Mouse (Mus musculus): ENCODE results near the gene Hoxd10. TPM values are rescaled to one million over a fixed set of nuclear protein-coding genes. Genes with fewer than 3 reads are reported as not detected.

Hoxd10 gene
- polyA plus RNA-seq, 1 experiment: not detected

DNA sequence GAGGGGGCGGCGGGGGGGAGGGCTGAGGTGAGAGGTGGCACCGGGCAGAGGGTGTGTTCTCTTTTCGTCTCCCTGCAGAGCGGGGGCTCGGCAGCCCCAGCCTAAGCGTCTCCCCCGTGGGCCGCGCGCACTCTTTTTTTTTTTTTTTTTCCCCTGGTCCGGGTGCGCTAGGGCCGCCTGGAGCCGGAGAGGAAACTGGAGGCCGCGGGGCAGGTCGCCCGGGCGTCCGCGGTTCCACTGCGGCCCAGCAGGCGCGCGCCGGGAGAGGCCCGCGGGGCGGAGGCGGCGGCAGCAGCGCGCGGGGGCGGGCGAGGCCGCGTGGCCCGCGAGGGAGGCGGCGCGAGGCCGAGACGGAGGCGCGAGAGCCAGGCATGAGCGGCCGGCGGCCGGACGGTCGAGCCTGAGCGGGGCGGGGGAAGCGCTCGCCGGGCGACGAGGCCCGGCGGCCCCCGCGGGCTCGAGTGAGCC lies 13.3 kb downstream of the Hoxd10 start:
- peak overlapping the region; percentile 64 for H3K27ac ChIP-seq (replicated peaks; ENCODE audit: low read depth, low read length)

GRCm38 (mm10) chr2:74705467-74706089 lies 13.9 kb downstream of the Hoxd10 start:
- Histone ChIP-seq H3K4me1 (ENCODE audit: control insufficient read depth, insufficient read depth, insufficient read length, low read length) (peaks cover 2% of the 10 kb centered on the region; the same call in 1 of the 2 replicates), H3K4me3 (ENCODE audit: insufficient read depth, low read depth, low read length) (peak overlapping the region; percentile 79), H3K27ac (replicated peaks; ENCODE audit: low read depth, low read length) (peak overlapping the region; percentile 70)

More for the DNA sequence above, 13.3 kb downstream of the Hoxd10 start:
- Histone ChIP-seq H3K4me1 (ENCODE audit: control insufficient read depth, insufficient read depth, insufficient read length, low read length) (peaks cover 2% of the 10 kb centered on the region; the same call in 1 of the 2 replicates), H3K4me3 (ENCODE audit: insufficient read depth, low read depth, low read length) (peak overlapping the region; percentile 79)

DNA sequence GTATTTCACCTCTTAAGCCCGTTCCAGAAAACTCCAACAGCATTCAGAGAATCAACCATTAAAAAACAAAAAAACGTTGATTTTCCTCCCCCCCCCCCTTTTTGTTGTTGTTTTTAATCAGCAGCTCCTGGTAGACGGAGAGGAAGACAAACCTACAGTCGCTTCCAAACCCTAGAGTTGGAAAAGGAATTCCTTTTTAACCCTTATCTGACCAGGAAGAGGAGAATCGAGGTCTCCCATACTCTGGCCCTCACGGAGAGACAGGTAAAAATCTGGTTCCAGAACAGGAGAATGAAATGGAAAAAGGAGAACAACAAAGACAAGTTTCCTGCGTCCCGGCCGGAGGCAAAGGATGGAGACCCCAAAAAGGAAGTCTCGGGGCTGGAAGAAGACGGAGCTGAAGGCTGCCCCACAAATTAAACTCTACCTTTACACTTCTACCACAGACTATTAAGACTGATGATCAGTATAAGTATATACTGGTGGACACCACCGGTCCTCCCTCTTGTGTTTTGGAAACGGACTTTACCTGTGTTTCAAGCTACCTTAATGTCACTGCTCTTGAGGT lies 14.8 kb downstream of the Hoxd10 start:
- Histone ChIP-seq H3K4me1 (ENCODE audit: control insufficient read depth, insufficient read depth, insufficient read length, low read length) (peaks cover 2% of the 10 kb centered on the region; the same call in 1 of the 2 replicates), H3K27ac (replicated peaks; ENCODE audit: low read depth, low read length) (no peak overlapping the region), H3K4me3 (ENCODE audit: insufficient read depth, low read depth, low read length) (peak overlapping the region; percentile 79)

GRCm38 (mm10) chr2:74707599-74707998 lies 15.9 kb downstream of the Hoxd10 start:
- H3K4me1 ChIP-seq (ENCODE audit: control insufficient read depth, insufficient read depth, insufficient read length, low read length): peaks cover 2% of the 10 kb centered on the region; the same call in 1 of the 2 replicates
- no peak overlapping the region for H3K27ac ChIP-seq (replicated peaks; ENCODE audit: low read depth, low read length)
- no peak overlapping the region for H3K4me3 ChIP-seq (ENCODE audit: insufficient read depth, low read depth, low read length)

DNA sequence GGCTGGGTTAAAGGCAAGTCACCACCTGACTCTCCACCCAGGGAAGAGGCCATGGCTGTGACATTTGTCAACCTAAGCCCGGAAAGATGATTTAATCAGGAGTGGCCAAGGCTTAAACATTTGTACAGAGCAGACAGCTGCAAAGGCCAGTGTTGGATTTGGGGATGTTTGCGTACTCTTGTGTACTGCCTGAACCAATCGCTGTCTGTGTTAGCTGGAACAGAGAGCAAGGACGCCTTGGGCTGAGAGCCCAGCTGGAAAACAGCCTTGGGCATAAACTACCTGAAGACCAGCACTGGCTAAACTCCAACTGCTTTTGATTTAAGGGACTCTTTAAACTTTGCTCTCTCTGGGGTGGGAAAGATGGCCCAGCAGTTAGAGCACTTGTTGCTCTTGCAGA lies 17.0 kb downstream of the Hoxd10 start:
- Histone ChIP-seq H3K4me1 (ENCODE audit: control insufficient read depth, insufficient read depth, insufficient read length, low read length) (peaks cover 2% of the 10 kb centered on the region; the same call in 1 of the 2 replicates), H3K4me3 (ENCODE audit: insufficient read depth, low read depth, low read length) (no peak overlapping the region), H3K27ac (replicated peaks; ENCODE audit: low read depth, low read length) (no peak overlapping the region)

DNA sequence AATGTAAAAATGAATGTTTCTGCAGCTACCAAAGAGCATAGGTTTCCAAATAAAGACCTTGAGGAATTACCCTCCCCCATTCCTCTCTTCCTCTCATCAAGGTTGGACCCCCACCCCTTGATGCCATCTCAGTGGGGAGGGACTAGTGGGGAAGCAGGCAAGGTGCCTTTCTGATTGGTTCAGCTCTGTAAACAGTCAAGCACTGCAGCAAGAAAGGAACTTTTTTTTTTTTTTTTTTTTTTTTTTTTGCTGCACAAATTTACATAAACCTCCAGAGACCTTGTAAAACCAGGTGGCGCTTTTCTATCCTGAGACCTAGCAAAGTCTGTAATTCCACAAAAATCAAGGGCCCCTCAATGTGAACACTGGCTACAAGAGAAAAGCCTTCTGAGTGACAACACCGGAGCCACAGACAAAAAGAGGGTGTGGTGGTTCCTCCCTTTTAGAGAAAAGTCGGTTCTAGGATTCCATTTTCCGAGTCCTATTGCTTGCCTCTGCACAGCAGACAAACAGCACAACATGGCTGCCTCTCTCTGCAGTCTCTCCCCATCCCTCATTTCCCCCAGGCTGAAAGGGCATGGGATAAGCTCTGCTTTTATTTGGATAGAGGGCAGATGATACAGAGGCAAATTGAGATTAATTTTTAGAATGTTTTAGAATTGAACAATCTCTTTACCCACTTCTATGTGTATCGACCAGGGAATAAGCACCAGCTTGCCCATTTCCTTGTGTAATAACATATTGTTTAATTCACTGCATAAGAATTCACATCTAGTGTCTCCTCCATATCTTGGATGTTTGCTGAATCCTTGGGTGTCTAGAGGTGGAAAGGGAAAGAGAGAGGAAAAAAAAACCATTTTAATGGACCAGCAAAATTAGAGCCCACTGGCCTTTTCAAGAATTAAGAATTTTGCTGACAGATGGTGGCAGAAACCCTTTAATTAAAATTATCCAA lies 18.0 kb downstream of the Hoxd10 start:
- no peak overlapping the region for H3K4me3 ChIP-seq (ENCODE audit: insufficient read depth, low read depth, low read length)
- no peak overlapping the region for H3K27ac ChIP-seq (replicated peaks; ENCODE audit: low read depth, low read length)
- peaks cover 2% of the 10 kb centered on the region; the same call in 1 of the 2 replicates for H3K4me1 ChIP-seq (ENCODE audit: control insufficient read depth, insufficient read depth, insufficient read length, low read length)

DNA sequence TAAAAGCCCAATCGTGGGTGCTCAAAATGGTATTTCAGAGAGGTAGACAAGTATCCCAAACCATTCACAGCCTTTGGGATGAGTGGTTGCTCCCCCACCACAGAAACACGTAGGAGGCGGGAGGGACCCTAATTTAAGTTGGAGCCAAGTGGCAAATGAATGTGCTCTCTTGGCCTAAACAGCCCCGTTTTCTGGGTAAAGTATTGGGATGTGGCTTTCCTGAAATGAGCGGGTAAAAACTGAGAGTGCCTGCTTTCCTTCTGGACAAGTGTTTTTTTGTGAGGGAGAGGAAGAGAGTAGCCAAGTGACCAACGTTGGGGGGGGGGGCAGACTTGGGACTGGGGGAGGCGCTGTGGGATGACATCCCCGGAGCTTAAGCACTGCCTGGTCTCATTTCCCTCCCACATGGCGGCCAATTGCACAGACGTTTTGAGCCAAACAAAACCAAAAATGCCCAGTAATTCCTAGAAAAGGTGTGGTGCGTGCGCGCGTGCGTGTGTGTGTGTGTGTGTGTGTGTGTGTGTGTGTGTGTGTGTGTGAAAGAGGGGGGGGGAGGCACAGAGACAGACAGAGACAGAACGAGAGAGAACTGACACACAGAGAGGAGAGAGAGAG lies 19.3 kb downstream of the Hoxd10 start:
- H3K4me1 ChIP-seq (ENCODE audit: control insufficient read depth, insufficient read depth, insufficient read length, low read length): peaks cover 2% of the 10 kb centered on the region; the same call in 1 of the 2 replicates
- peak overlapping the region; percentile 77 for H3K4me3 ChIP-seq (ENCODE audit: insufficient read depth, low read depth, low read length)
- H3K27ac ChIP-seq (replicated peaks; ENCODE audit: low read depth, low read length): peak overlapping the region; percentile 91

DNA sequence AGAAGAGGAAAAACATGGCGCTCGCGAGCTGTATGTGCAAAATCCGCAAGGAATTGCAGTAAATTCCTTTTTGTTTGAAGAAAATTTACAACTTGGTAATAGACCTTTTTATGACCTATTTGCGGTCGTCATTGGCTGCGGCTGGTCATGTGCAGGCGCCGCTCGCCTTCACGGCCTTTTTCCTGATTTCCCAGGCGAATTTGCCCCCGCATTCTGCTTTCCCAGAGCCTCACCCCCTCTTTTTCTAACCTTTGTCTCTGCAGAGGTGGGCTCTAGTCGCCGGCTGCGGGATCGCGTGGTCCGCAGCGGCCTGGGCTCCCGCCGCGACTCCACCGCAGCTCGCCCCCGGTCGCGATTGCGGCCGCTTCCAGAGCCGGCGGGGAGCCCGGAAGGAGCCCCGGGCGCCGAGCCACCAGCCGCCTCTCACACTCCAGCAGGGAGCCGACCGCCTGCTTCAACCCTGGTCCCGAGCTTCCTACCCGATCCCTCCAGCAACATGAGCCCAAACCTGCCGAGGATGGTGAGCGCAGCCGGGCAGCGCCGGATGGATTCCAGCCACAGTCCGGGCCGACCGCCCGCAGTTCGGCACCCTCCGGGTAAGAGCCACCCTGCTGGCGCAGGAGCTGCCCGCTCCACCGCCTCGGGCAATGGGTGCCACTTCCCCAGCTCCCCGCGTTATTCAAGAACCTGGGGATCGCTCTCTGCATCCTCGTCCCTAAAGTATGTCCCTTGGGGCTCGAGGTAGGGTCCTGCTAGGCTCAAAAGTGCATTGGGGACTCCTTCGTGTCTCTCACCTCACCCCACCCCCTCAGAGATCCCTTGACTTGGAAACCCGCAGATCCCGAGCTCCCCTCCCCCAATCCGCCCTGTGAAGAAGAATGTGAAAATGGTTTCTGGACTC lies 20.2 kb downstream of the Hoxd10 start, which contains the start of the genes Hoxd3 and Hoxd4:
Hoxd3 (plus strand) TSS at position 207 of the 901 bp plus-strand sequence.
Hoxd4 (plus strand) TSS at position 209 of the 901 bp plus-strand sequence.
- peak within 1 kb of the TSS; percentile 77 for H3K4me3 ChIP-seq (ENCODE audit: insufficient read depth, low read depth, low read length)
- peaks cover 2% of the 10 kb centered on the region; the same call in 1 of the 2 replicates for H3K4me1 ChIP-seq (ENCODE audit: control insufficient read depth, insufficient read depth, insufficient read length, low read length)
- peak within 1 kb of the TSS; percentile 91 for H3K27ac ChIP-seq (replicated peaks; ENCODE audit: low read depth, low read length)

DNA sequence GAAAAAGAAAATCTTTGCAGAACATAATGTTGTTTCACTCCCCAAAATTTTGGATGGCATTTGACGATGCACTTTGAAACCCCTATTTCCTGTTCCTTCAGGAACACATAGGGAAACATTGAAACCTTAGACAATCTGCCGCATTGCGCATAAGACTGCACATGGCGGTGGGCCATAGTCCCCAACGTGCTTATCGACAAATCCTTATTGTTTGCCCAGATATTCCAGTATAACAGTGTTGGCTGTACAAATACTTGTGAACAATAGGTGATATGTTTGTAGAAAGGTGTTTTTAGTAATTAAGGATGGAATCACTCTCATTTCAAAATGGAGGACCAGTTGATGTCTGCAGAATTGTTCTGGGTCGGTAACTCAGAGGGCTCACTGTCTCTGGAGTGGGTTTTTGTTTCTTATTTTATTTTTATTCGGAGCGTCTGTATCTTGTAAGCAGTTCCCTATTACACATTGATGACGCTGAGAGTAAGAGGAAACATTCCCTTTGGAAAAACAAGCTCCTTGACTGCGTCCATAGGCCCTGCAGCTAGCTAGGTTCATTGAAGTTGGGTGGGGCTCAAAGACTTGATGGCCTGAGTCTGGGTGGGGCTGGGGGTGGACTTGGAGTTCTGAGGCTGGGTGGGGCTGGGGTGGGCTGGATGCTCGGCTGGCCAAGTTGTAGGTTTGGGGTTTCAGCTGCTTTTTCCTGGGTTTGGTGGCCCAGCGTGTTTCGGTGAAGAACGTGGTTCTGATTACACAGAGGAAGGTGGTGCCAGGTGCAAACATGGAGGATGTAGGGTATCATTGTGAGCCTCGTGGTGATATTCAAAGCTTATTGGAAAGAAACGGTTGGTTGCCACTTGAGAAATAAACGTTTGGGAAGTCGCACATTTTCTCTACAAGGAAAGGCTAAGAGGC lies 21.8 kb downstream of the Hoxd10 start:
- Histone ChIP-seq H3K4me3 (ENCODE audit: insufficient read depth, low read depth, low read length) (peak overlapping the region; percentile 39; the same call in 1 of the 2 replicates), H3K4me1 (ENCODE audit: control insufficient read depth, insufficient read depth, insufficient read length, low read length) (no peaks in the 10 kb centered on the region), H3K27ac (replicated peaks; ENCODE audit: low read depth, low read length) (peak overlapping the region; percentile 46; the same call in 1 of the 2 replicates)

GRCm38 (mm10) chr2:74714156-74714789 lies 22.5 kb downstream of the Hoxd10 start:
- peak overlapping the region; percentile 46 for H3K27ac ChIP-seq (replicated peaks; ENCODE audit: low read depth, low read length)
- peak overlapping the region; percentile 39; the same call in 1 of the 2 replicates for H3K4me3 ChIP-seq (ENCODE audit: insufficient read depth, low read depth, low read length)
- no peaks in the 10 kb centered on the region for H3K4me1 ChIP-seq (ENCODE audit: control insufficient read depth, insufficient read depth, insufficient read length, low read length)

GRCm38 (mm10) chr2:74714881-74715280 lies 23.2 kb downstream of the Hoxd10 start:
- Histone ChIP-seq H3K4me3 (ENCODE audit: insufficient read depth, low read depth, low read length) (peak overlapping the region; percentile 39), H3K4me1 (ENCODE audit: control insufficient read depth, insufficient read depth, insufficient read length, low read length) (no peaks in the 10 kb centered on the region; the same call in 1 of the 2 replicates), H3K27ac (replicated peaks; ENCODE audit: low read depth, low read length) (0 out of 2 replicates have a peak overlapping the region, but pooled peaks have one; percentile 24)

DNA sequence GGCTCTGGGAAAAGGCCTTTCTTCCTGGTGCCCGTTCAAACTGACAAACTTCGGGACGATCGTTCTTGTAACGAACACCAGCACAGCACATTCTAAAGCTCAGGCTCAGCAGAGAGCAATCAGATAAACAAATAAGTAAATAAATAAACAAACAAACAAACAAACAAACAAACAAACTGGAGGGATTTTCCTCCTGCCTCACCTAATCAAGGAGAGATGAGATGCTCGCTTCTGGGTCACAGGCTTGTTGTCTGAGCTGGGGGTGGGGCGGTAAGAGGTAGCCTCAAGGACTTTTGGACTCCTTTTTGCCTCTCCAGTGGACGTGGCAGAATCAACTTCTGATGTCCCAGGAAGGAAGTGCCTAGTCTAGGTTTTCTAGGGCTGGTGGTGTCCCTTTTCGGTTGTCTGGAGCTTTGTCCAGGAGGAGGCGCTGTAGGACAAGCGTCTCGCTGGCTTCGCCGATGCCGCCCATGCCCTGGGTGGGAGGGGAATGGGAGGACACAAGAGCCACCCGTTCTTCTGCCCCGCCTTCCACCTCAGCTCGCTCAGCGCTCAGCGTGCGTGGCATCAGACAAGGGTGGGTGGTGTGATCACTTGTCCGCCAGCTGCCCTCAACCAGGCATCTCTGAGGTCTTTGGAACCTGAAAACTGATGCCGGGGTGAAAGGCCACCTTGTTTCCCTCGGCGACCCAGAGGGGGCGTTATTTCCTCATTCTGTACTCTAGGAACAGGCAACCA lies 23.9 kb downstream of the Hoxd10 start:
- no peak overlapping the region for H3K27ac ChIP-seq (replicated peaks; ENCODE audit: low read depth, low read length)
- H3K4me3 ChIP-seq (ENCODE audit: insufficient read depth, low read depth, low read length): peak overlapping the region; percentile 49
- H3K4me1 ChIP-seq (ENCODE audit: control insufficient read depth, insufficient read depth, insufficient read length, low read length): no peaks in the 10 kb centered on the region; the same call in 1 of the 2 replicates

Measured in brown adipose tissue, adult 24 weeks (tissue).